Mouse (Mus musculus): Measurements from ENCODE around the gene Slc7a6.
A peak's percentile ranks its signal among the peaks of the same experiment; 100 is the strongest.

Gene Slc7a6

GRCm38 (mm10) chr8:106140191-106140590 lies 28.5 kb upstream of the Slc7a6 start:
- no peak for DNase-seq (ENCODE audit: inconsistent age in 2 of 2, low spot score in 1 of 2)

GRCm38 (mm10) chr8:106140769-106141168 lies 27.9 kb upstream of the Slc7a6 start:
- DNase-seq (ENCODE audit: inconsistent age in 2 of 2, low spot score in 1 of 2), result peak; percentile 84 to 96

GRCm38 (mm10) chr8:106145331-106145730 lies 23.3 kb upstream of the Slc7a6 start:
- DNase-seq (ENCODE audit: inconsistent age in 2 of 2, low spot score in 1 of 2), result peak in 1 of 2 experiments; percentile 81

DNA sequence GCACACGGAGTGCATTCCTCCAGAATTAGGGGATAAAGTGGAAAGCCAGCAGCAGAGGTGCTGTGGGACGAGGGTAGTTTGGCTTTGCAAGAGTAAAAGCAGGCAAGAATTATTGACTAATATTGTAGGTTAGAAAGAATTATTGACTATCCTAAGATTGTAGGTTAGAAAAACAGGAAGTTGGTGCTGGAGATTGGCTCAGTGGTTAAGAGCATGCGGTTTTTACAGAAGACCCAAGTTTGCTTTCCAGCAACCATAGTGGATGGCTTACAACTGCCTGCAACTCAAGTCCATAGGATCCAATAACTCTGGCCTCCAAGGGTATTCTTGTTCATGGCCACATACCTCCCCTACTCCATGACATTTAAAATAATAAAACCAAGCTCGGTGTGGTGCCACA lies 22.6 kb upstream of the Slc7a6 start:
- no peak for DNase-seq (ENCODE audit: inconsistent age in 2 of 2, low spot score in 1 of 2)

- peak; percentile 87 to 96 for DNase-seq (ENCODE audit: inconsistent age in 2 of 2, low spot score in 1 of 2)
Measured at GRCm38 (mm10) chr8:106147868-106148565, 20.6 kb upstream of the Slc7a6 start.

- peak; percentile 37 to 71 for DNase-seq (ENCODE audit: inconsistent age in 2 of 2, low spot score in 1 of 2)
Measured at GRCm38 (mm10) chr8:106149025-106149424, 19.6 kb upstream of the Slc7a6 start.

- peak; percentile 95 to 97 for DNase-seq (ENCODE audit: inconsistent age in 2 of 2, low spot score in 1 of 2)
Measured at GRCm38 (mm10) chr8:106149801-106150652, 18.6 kb upstream of the Slc7a6 start, which contains the start of gene Pla2g15. Pla2g15 (plus strand) TSS chr8:106150399.

GRCm38 (mm10) chr8:106150653-106151000 lies 18.0 kb upstream of the Slc7a6 start:
- DNase-seq (ENCODE audit: inconsistent age in 2 of 2, low spot score in 1 of 2), result no peak

GRCm38 (mm10) chr8:106151041-106151440 lies 17.6 kb upstream of the Slc7a6 start:
- no peak for DNase-seq (ENCODE audit: inconsistent age in 2 of 2, low spot score in 1 of 2)

GRCm38 (mm10) chr8:106152876-106153275 lies 15.8 kb upstream of the Slc7a6 start:
- no peak for DNase-seq (ENCODE audit: inconsistent age in 2 of 2, low spot score in 1 of 2)

- no peak for DNase-seq (ENCODE audit: inconsistent age in 2 of 2, low spot score in 1 of 2)
Measured at GRCm38 (mm10) chr8:106157419-106157818, 11.2 kb upstream of the Slc7a6 start.

- no peak for DNase-seq (ENCODE audit: inconsistent age in 2 of 2, low spot score in 1 of 2)
Measured at GRCm38 (mm10) chr8:106158381-106158780, 10.3 kb upstream of the Slc7a6 start.

DNA sequence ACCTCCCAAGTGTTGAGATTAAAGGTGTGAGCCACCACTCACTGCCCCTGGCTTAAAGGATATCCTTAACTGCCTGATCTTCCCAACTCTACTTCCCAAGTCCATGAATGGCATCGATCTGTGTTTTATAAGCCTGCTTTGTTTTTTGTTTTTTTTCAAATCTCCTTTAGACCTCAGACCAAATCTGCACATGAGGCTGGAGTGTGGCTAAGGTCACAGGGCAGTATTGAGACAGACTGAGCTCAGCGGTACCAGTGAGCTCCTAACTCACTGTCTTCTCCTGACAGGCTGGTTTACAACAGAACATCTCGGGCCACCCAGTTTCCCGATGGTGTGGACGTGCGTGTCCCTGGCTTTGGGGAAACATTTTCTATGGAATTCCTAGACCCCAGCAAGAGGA lies 8.8 kb upstream of the Slc7a6 start:
- no peak for DNase-seq (ENCODE audit: inconsistent age in 2 of 2, low spot score in 1 of 2)

- DNase-seq (ENCODE audit: inconsistent age in 2 of 2, low spot score in 1 of 2), result peak in 1 of 2 experiments; percentile 49
Measured at GRCm38 (mm10) chr8:106163251-106163650, 5.4 kb upstream of the Slc7a6 start.

DNA sequence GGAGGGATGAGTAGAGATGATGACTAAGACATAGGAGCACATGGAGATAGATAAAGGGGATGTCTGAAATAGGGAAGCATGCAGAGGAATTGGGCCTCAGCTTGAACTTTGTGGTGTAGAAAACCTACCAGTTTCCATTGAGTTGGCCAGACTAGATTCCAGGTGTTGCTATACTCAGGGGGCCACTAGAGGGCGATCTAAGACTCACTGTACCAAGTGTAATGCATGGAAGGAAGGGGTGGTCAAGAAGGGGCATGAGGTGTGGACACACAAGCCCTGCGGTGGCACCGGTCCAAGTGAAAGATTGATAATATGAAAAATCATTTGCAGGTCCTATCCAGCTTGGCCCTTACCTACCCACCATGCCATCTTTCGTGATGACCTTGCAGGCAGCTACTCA lies 3.2 kb upstream of the Slc7a6 start:
- DNase-seq (ENCODE audit: inconsistent age in 2 of 2, low spot score in 1 of 2), result peak; percentile 59 to 93

DNA sequence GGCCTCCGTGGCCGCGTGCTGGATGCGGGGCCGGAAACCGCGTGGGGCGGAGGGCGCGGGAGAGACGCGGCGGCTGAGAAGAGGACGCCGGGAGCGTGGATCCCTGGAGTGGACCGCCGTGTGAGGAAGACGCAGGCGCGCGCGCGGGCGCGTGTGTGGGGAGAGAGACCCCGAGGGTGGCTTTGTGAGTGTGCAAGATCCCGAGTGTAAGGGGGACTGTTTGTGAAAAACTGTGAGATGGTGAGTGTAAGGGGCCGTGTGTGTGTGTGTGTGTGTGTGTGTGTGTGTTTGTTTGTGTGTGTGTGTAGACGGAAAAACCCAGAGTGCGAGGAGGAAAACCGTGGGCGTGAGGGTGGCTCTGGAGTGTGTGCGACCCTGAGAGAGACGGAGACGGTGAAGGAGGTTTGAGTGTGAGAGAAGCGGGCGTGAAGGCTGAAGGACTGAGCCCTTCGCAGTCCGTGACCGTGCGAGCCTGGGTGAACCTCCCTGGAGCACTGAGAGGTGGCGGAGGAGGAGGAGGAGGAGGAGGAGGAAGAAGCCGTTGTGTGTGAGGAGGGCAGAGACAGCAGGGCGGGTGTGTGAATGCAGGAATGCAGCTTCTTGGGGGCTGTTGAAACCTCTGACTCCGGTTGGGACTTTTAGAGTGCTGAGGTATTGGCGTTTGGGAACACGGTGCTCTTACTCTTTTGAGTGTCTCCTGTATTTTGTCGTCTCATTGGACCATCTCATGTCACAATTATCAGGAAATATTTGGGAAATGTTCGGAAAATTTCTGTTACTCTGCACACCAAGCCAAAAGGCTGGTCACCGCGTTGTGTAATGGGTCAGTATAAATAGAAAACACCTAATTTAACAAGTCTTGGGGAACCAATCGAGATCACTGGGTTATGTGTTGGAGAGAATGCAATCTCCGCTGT lies 618 bp downstream of the Slc7a6 start:
- peak; percentile 53 to 84 for DNase-seq (ENCODE audit: inconsistent age in 2 of 2, low spot score in 1 of 2)

DNA sequence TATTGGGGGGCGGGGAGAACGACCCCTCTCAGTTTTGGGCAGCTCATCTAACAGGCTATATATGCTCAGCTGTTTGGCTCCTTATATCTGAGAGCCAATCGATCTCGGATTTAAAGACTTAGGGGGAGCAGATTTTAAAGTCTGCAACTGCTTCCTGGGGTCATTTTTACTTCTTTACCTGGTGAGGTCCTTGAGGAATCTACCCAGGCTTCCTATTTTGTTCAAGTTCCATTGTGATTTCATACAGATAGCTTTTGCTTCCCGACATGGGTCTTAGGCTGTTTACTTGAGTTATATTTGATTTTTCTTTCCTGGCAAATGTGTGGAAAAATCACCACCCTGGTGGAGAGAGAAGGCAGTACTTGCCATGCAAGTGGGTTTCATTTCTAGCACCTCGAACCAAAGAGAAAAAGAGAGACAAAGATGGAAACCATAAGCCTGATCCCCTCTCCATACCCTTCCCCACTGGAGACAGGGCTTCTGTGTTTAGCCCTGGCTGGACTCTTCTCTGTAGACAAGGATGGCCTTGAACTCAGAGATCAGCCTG lies 1.4 kb downstream of the Slc7a6 start:
- DNase-seq (ENCODE audit: inconsistent age in 2 of 2, low spot score in 1 of 2), result peak in 1 of 2 experiments; percentile 25

DNA sequence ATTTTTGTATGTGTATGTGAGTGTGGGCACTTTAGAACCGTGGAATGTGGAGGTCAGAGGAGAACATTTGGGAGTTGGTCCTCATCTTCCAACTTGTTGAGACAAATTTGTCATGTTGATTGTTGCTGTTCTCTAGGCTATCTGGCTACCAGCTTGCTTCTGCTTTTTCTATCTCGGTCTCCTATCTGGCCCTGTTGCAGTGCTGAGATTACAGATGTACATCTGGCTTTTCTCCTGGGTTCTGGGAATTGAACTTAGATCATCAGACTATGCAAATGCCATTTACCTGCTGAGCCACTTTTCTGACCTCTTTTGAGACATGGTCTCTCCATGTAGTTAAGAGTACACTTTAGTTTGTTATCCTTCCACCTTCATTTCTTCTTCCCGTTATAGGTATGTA lies 4.9 kb downstream of the Slc7a6 start:
- DNase-seq (ENCODE audit: inconsistent age in 2 of 2, low spot score in 1 of 2), result no peak

DNA sequence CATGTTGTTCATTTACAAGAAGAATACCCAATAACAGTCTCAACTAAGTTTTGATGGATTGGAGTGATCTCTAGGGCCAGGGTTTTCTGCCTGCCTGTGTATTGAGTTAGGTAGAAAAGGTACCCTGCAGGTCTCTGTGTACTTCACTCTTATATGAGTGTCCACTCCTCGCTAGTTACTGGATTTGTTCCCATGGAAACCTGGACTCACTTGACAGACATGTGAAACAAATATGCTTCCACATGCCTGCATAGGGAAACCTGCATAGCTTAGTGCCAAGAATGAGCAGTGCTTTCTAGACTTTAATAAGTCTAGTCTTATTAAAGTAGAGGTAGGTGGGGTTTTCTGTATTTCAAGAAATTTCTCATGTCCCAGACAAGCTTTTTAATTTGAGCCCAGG lies 8.2 kb downstream of the Slc7a6 start:
- no peak for DNase-seq (ENCODE audit: inconsistent age in 2 of 2, low spot score in 1 of 2)

- DNase-seq (ENCODE audit: inconsistent age in 2 of 2, low spot score in 1 of 2), result no peak
Measured at GRCm38 (mm10) chr8:106177594-106177993, 8.9 kb downstream of the Slc7a6 start.

- DNase-seq (ENCODE audit: inconsistent age in 2 of 2, low spot score in 1 of 2), result no peak
Measured at GRCm38 (mm10) chr8:106178428-106178827, 9.8 kb downstream of the Slc7a6 start.
